In genomic region chr8:110217681-110218131, GRCm38 (mm10) we compare ENCODE assay signal across 8 mouse cellular contexts. TPM values are rescaled to one million over a fixed set of nuclear protein-coding genes. Genes with fewer than 3 reads are reported as not detected.
A peak's percentile ranks its signal among the peaks of the same experiment; 100 is the strongest.
DNase-seq lines count a peak whose midpoint lies in the region; ATAC-seq lines count a peak whose summit lies in the region.

No protein-coding gene starts in this region.

- peak overlapping the region; percentile 76 for H3K4me3 ChIP-seq in heart, embryonic 10.5 days
- peak overlapping the region; percentile 77 for H3K4me3 ChIP-seq in kidney, embryonic 15.5 days (replicated peaks)

- peak overlapping the region; percentile 84 for H3K4me2 ChIP-seq in kidney, embryonic 15.5 days

- WGBS in heart, embryonic 10.5 days, result 0% methylated on average over 43 of the region's 43 CpGs
- WGBS in kidney, embryonic 15.5 days, result under 1% methylated on average over 43 of the region's 43 CpGs

- H3K27ac ChIP-seq in heart, embryonic 10.5 days, result peak overlapping the region; percentile 83
- H3K27ac ChIP-seq in kidney, embryonic 15.5 days, result peak overlapping the region; percentile 67

- DNase-seq in B cell, adult 2 months, result peak; percentile 99
- DNase-seq in brain, adult 2 months (ENCODE audit: low read depth, low spot score), result peak; percentile 100
- peak; percentile 100 for DNase-seq in heart, embryonic 10.5 days (ENCODE audit: low spot score)
- peak; percentile 97 for DNase-seq in liver
- peak; percentile 95 to 98 for DNase-seq in spleen, postnatal 4 days (ENCODE audit: low spot score in 2 of 2)

- peak; percentile 99 for ATAC-seq in erythroblast, adult 5-6 weeks (replicated peaks; ENCODE audit: low FRiP score, poor library complexity, severe bottlenecking)
- ATAC-seq in kidney, embryonic 15.5 days (replicated peaks; ENCODE audit: low FRiP score), result peak; percentile 99
- peak; percentile 98 for ATAC-seq in monocyte, adult 5-6 weeks (replicated peaks; ENCODE audit: insufficient number of reproducible peaks, low FRiP score, low TSS enrichment, poor library complexity, severe bottlenecking)

- peaks cover 11% of the 10 kb centered on the region for H3K4me1 ChIP-seq in heart, embryonic 10.5 days
- peaks cover 16% of the 10 kb centered on the region for H3K4me1 ChIP-seq in kidney, embryonic 15.5 days

- peak overlapping the region; percentile 41 for H3K9ac ChIP-seq in kidney, embryonic 15.5 days

- H3K9me3 ChIP-seq in heart, embryonic 10.5 days, result no peaks in the 10 kb centered on the region
- H3K9me3 ChIP-seq in kidney, embryonic 15.5 days (replicated peaks), result no peaks in the 10 kb centered on the region

- H3K27me3 ChIP-seq in heart, embryonic 10.5 days (ENCODE audit: insufficient read depth, poor library complexity, severe bottlenecking), result no peaks in the 10 kb centered on the region
- no peaks in the 10 kb centered on the region; the same call in 1 of the 2 replicates for H3K27me3 ChIP-seq in kidney, embryonic 15.5 days

- H3K36me3 ChIP-seq in heart, embryonic 10.5 days, result peaks cover 19% of the 10 kb centered on the region
- peaks cover 21% of the 10 kb centered on the region for H3K36me3 ChIP-seq in kidney, embryonic 15.5 days

RNA-seq across cellular contexts. Expression of gene Cmtr2, which starts 2.2 kb away (rescaled TPM):
- 2.9 and 3.5 TPM in 2 replicates for total RNA-seq in erythroblast, adult 5-6 weeks (2015; ENCODE audit: low replicate concordance)
- 2.0 and 2.2 TPM in 2 replicates for total RNA-seq in erythroblast, adult 5-6 weeks (2017; ENCODE audit: low replicate concordance)
- 6.4 and 7.6 TPM in 2 replicates for polyA plus RNA-seq in heart, embryonic 10.5 days (2016; fragmentation: Nextera tagmentation; extraction: Ambion mirVana)
- 9.5 and 10.1 TPM in 2 replicates for polyA plus RNA-seq in kidney, embryonic 15.5 days (2015; fragmentation: Nextera tagmentation; extraction: Ambion mirVana)
- 5.8 to 7.7 TPM (median 7.2 TPM) in 3 replicates for total RNA-seq in monocyte, adult 5-6 weeks (2017)

RNA-seq across cellular contexts. Expression of gene Hydin, which starts 49.1 kb away (rescaled TPM):
- 0.19 TPM in 1 of 2 replicates, not detected in the other for total RNA-seq in erythroblast, adult 5-6 weeks (2015; ENCODE audit: low replicate concordance)
- 0.09 TPM in 1 of 2 replicates, not detected in the other for total RNA-seq in erythroblast, adult 5-6 weeks (2017; ENCODE audit: low replicate concordance)
- polyA plus RNA-seq in heart, embryonic 10.5 days (2016; fragmentation: Nextera tagmentation; extraction: Ambion mirVana), result 0.06 and 0.14 TPM in 2 replicates
- polyA plus RNA-seq in kidney, embryonic 15.5 days (2015; fragmentation: Nextera tagmentation; extraction: Ambion mirVana), result 0.04 and 0.05 TPM in 2 replicates
- total RNA-seq in monocyte, adult 5-6 weeks (2017), result not detected in 3 replicates

RNA-seq across cellular contexts. Expression of gene Calb2, which starts 49.7 kb away (rescaled TPM):
- total RNA-seq in erythroblast, adult 5-6 weeks (2015; ENCODE audit: low replicate concordance), result not detected in 2 replicates
- total RNA-seq in erythroblast, adult 5-6 weeks (2017; ENCODE audit: low replicate concordance), result not detected in 2 replicates
- polyA plus RNA-seq in heart, embryonic 10.5 days (2016; fragmentation: Nextera tagmentation; extraction: Ambion mirVana), result 0.48 and 1.5 TPM in 2 replicates
- 0.21 TPM in 1 of 2 replicates, not detected in the other for polyA plus RNA-seq in kidney, embryonic 15.5 days (2015; fragmentation: Nextera tagmentation; extraction: Ambion mirVana)
- not detected in 3 replicates for total RNA-seq in monocyte, adult 5-6 weeks (2017)

Comparison
In these comparisons a context has a peak if more than half of its experiments do, and no peak if none do; other contexts are left out.
1. Peak in every context shown above with its lines: DNase-seq, ATAC-seq, H3K4me3 ChIP-seq and H3K27ac ChIP-seq.